Mouse (Mus musculus): ENCODE measurements around the gene Cbr1. TPM values are rescaled to one million over a fixed set of nuclear protein-coding genes. Genes with fewer than 3 reads are reported as not detected.

The Cbr1 gene
- polyA plus RNA-seq (2012; rRNA removed), result 88.0 and 92.0 TPM in 2 replicates

- no peaks in the 10 kb centered on the region for H3K27me3 ChIP-seq (ENCODE audit: control insufficient read depth, insufficient read depth, low read length)
- H3K36me3 ChIP-seq (ENCODE audit: control insufficient read depth, insufficient read depth, low read length), result no peaks in the 10 kb centered on the region
- no peak for DNase-seq
- TF ChIP-seq CTCF (IDR thresholded peaks at IDR 0.05; ENCODE audit: borderline replicate concordance, control insufficient read depth, extremely low read depth, insufficient read depth, low read length, poor library complexity) (no peak), POLR2A (IDR thresholded peaks at IDR 0.05; ENCODE audit: control insufficient read depth, extremely low read depth, insufficient read depth, low read length, poor library complexity) (no peak)
- H3K4me3 ChIP-seq (ENCODE audit: control insufficient read depth, insufficient read depth, low read length), result no peak within 1 kb of the TSS
- H3K27ac ChIP-seq (ENCODE audit: control insufficient read depth, insufficient read depth, low read length), result no peak within 1 kb of the TSS
- WGBS, result 89% methylated on average over 4 of the region's 4 CpGs
- peaks cover 12% of the 10 kb centered on the region for H3K4me1 ChIP-seq (replicated peaks; ENCODE audit: control insufficient read depth, insufficient read depth, low read length)
Observed at GRCm38 (mm10) chr16:93605553-93605952, at the start of gene Cbr1. Gene Cbr1, plus strand, starts transcription at chr16:93605853.

GRCm38 (mm10) chr16:93557646-93558045 lies 48.0 kb upstream of the Cbr1 start:
- TF ChIP-seq POLR2A (IDR thresholded peaks at IDR 0.05; ENCODE audit: control insufficient read depth, extremely low read depth, insufficient read depth, low read length, poor library complexity), result no peak
- no peak for TF ChIP-seq CTCF (IDR thresholded peaks at IDR 0.05; ENCODE audit: borderline replicate concordance, control insufficient read depth, extremely low read depth, insufficient read depth, low read length, poor library complexity)
- H3K27me3 ChIP-seq (ENCODE audit: control insufficient read depth, insufficient read depth, low read length), result no peaks in the 10 kb centered on the region
- H3K27ac ChIP-seq (ENCODE audit: control insufficient read depth, insufficient read depth, low read length), result no peak overlapping the region
- peaks cover 11% of the 10 kb centered on the region for H3K4me1 ChIP-seq (replicated peaks; ENCODE audit: control insufficient read depth, insufficient read depth, low read length)
- no peak overlapping the region for H3K4me3 ChIP-seq (ENCODE audit: control insufficient read depth, insufficient read depth, low read length)
- no peak for DNase-seq
- no peaks in the 10 kb centered on the region for H3K36me3 ChIP-seq (ENCODE audit: control insufficient read depth, insufficient read depth, low read length)
- 55% methylated on average over 8 of the region's 8 CpGs for WGBS

- Histone ChIP-seq H3K36me3 (ENCODE audit: control insufficient read depth, insufficient read depth, low read length) (no peaks in the 10 kb centered on the region), H3K27me3 (ENCODE audit: control insufficient read depth, insufficient read depth, low read length) (no peaks in the 10 kb centered on the region), H3K4me3 (ENCODE audit: control insufficient read depth, insufficient read depth, low read length) (no peak overlapping the region), H3K27ac (ENCODE audit: control insufficient read depth, insufficient read depth, low read length) (no peak overlapping the region), H3K4me1 (replicated peaks; ENCODE audit: control insufficient read depth, insufficient read depth, low read length) (peaks cover 5% of the 10 kb centered on the region)
- WGBS, result 91% methylated on average over 12 of the region's 12 CpGs
- TF ChIP-seq CTCF (IDR thresholded peaks at IDR 0.05; ENCODE audit: borderline replicate concordance, control insufficient read depth, extremely low read depth, insufficient read depth, low read length, poor library complexity) (no peak), POLR2A (IDR thresholded peaks at IDR 0.05; ENCODE audit: control insufficient read depth, extremely low read depth, insufficient read depth, low read length, poor library complexity) (no peak)
- DNase-seq, result no peak
Observed at GRCm38 (mm10) chr16:93558499-93558898, 47.2 kb upstream of the Cbr1 start.

- H3K4me3 ChIP-seq (ENCODE audit: control insufficient read depth, insufficient read depth, low read length), result no peak overlapping the region
- 4% methylated on average over 6 of the region's 6 CpGs for WGBS
- TF ChIP-seq POLR2A (IDR thresholded peaks at IDR 0.05; ENCODE audit: control insufficient read depth, extremely low read depth, insufficient read depth, low read length, poor library complexity) (no peak), CTCF (IDR thresholded peaks at IDR 0.05; ENCODE audit: borderline replicate concordance, control insufficient read depth, extremely low read depth, insufficient read depth, low read length, poor library complexity) (no peak)
- H3K4me1 ChIP-seq (replicated peaks; ENCODE audit: control insufficient read depth, insufficient read depth, low read length), result peaks cover 40% of the 10 kb centered on the region
- DNase-seq, result peak; percentile 54
- no peaks in the 10 kb centered on the region for H3K27me3 ChIP-seq (ENCODE audit: control insufficient read depth, insufficient read depth, low read length)
- peak overlapping the region; percentile 59 for H3K27ac ChIP-seq (ENCODE audit: control insufficient read depth, insufficient read depth, low read length)
- no peaks in the 10 kb centered on the region for H3K36me3 ChIP-seq (ENCODE audit: control insufficient read depth, insufficient read depth, low read length)
Observed at GRCm38 (mm10) chr16:93572383-93572782, 33.3 kb upstream of the Cbr1 start.

GRCm38 (mm10) chr16:93573434-93573833 lies 32.2 kb upstream of the Cbr1 start:
- Histone ChIP-seq H3K36me3 (ENCODE audit: control insufficient read depth, insufficient read depth, low read length) (no peaks in the 10 kb centered on the region), H3K4me1 (replicated peaks; ENCODE audit: control insufficient read depth, insufficient read depth, low read length) (peaks cover 40% of the 10 kb centered on the region), H3K27me3 (ENCODE audit: control insufficient read depth, insufficient read depth, low read length) (no peaks in the 10 kb centered on the region), H3K4me3 (ENCODE audit: control insufficient read depth, insufficient read depth, low read length) (no peak overlapping the region), H3K27ac (ENCODE audit: control insufficient read depth, insufficient read depth, low read length) (peak overlapping the region; percentile 18; the same call in 1 of the 2 replicates)
- 96% methylated on average over 5 of the region's 5 CpGs for WGBS
- TF ChIP-seq CTCF (IDR thresholded peaks at IDR 0.05; ENCODE audit: borderline replicate concordance, control insufficient read depth, extremely low read depth, insufficient read depth, low read length, poor library complexity) (no peak), POLR2A (IDR thresholded peaks at IDR 0.05; ENCODE audit: control insufficient read depth, extremely low read depth, insufficient read depth, low read length, poor library complexity) (no peak)
- DNase-seq, result no peak

- peak; percentile 48 for DNase-seq
- Histone ChIP-seq H3K27ac (ENCODE audit: control insufficient read depth, insufficient read depth, low read length) (peak overlapping the region; percentile 96), H3K36me3 (ENCODE audit: control insufficient read depth, insufficient read depth, low read length) (no peaks in the 10 kb centered on the region), H3K27me3 (ENCODE audit: control insufficient read depth, insufficient read depth, low read length) (no peaks in the 10 kb centered on the region), H3K4me1 (replicated peaks; ENCODE audit: control insufficient read depth, insufficient read depth, low read length) (peaks cover 40% of the 10 kb centered on the region), H3K4me3 (ENCODE audit: control insufficient read depth, insufficient read depth, low read length) (0 out of 2 replicates have a peak overlapping the region, but pooled peaks have one; percentile 0)
- 8% methylated on average over 18 of the region's 18 CpGs for WGBS
- TF ChIP-seq CTCF (IDR thresholded peaks at IDR 0.05; ENCODE audit: borderline replicate concordance, control insufficient read depth, extremely low read depth, insufficient read depth, low read length, poor library complexity) (no peak), POLR2A (IDR thresholded peaks at IDR 0.05; ENCODE audit: control insufficient read depth, extremely low read depth, insufficient read depth, low read length, poor library complexity) (no peak)
Observed at GRCm38 (mm10) chr16:93574521-93575191, 31.0 kb upstream of the Cbr1 start.

Data from thymus, adult 2 months (tissue).